Comparison of ENCODE assay signal across 21 mouse cellular contexts in genomic region chr11:33972114-33972513, GRCm38 (mm10). TPM values are rescaled to one million over a fixed set of nuclear protein-coding genes. Genes with fewer than 3 reads are reported as not detected.
"Had no signal": no experiment of that assay in that cellular context is flagged by ENCODE, and none has a peak within 500 bp of the region (broad histone marks: within the 10 kb centered on the region; RNA-seq: fewer than 3 reads in every experiment).

No protein-coding gene starts in this region.

- H3K4me2 ChIP-seq: lung, embryonic 15.5 days; midbrain, embryonic 11.5 days; midbrain, embryonic 13.5 days; midbrain, embryonic 15.5 days; neural tube, embryonic 12.5 days; stomach, embryonic 15.5 days had no signal

- H3K4me1 ChIP-seq: lung, embryonic 15.5 days; midbrain, embryonic 13.5 days; midbrain, embryonic 15.5 days; neural tube, embryonic 12.5 days; stomach, embryonic 15.5 days had no signal

- H3K9ac ChIP-seq: liver, postnatal 0 days; lung, embryonic 15.5 days; midbrain, embryonic 13.5 days; midbrain, embryonic 15.5 days; neural tube, embryonic 12.5 days; stomach, embryonic 15.5 days had no signal

- DNase-seq: liver, postnatal 0 days; lung, adult 2 months; lung, postnatal 14 days; lung, postnatal 36 days; right cerebral cortex, postnatal 14 days; thymus, adult 2 months; thymus, postnatal 25 days had no signal

- ATAC-seq: liver, postnatal 0 days; lung, postnatal 0 days; midbrain, embryonic 13.5 days; midbrain, embryonic 15.5 days had no signal

- H3K9me3 ChIP-seq: lung, embryonic 15.5 days; megakaryocyte, embryonic 14.5 days; midbrain, embryonic 13.5 days; midbrain, embryonic 15.5 days; neural tube, embryonic 12.5 days; stomach, embryonic 15.5 days had no signal

- H3K27ac ChIP-seq: lung, embryonic 15.5 days; macrophage; midbrain, embryonic 13.5 days; midbrain, embryonic 15.5 days; neural tube, embryonic 12.5 days; stomach, embryonic 15.5 days; stomach, postnatal 0 days had no signal

- H3K27me3 ChIP-seq: midbrain, embryonic 13.5 days; midbrain, embryonic 15.5 days; neural tube, embryonic 12.5 days; stomach, embryonic 15.5 days had no signal

- H3K36me3 ChIP-seq: lung, embryonic 15.5 days; midbrain, embryonic 13.5 days; midbrain, embryonic 15.5 days; neural tube, embryonic 12.5 days; stomach, embryonic 15.5 days had no signal

- H3K4me3 ChIP-seq: lung, embryonic 15.5 days; megakaryocyte, embryonic 14.5 days; midbrain, embryonic 13.5 days; midbrain, embryonic 15.5 days; neural tube, embryonic 12.5 days; stomach, embryonic 15.5 days had no signal

RNA-seq across cellular contexts. Expression of gene Kcnmb1, which starts 9.3 kb away (rescaled TPM):
- total RNA-seq: megakaryocyte progenitor cell, adult 5-6 weeks; monocyte, adult 5-6 weeks; neutrophil, adult 5-6 weeks had no signal
- polyA plus RNA-seq: macrophage had no signal

RNA-seq across cellular contexts. Expression of gene Kcnip1, which starts 20.8 kb away (rescaled TPM):
- total RNA-seq: megakaryocyte progenitor cell, adult 5-6 weeks; monocyte, adult 5-6 weeks; neutrophil, adult 5-6 weeks had no signal
- polyA plus RNA-seq: liver, postnatal 0 days; macrophage; spleen, adult 2 months had no signal
